Mouse (Mus musculus): ENCODE measurements at regions not wholly inside any gene's neighbourhood (a gene's known extent, or its start where the extent isn't known, plus 50 kb on each side); places are given as distances from the start of the nearest gene placed in this dataset.

GRCm38 (mm10) chr4:154785282-154785987 lies 51.8 kb upstream of the Ttc34 start:
- TF ChIP-seq CTCF (IDR thresholded peaks at IDR 0.05; ENCODE audit: control insufficient read depth, insufficient read depth, low read length): no peak
- TF ChIP-seq POLR2A (IDR thresholded peaks at IDR 0.05; ENCODE audit: borderline replicate concordance, control insufficient read depth, low read depth, low read length): no peak
